In the genomic region with DNA sequence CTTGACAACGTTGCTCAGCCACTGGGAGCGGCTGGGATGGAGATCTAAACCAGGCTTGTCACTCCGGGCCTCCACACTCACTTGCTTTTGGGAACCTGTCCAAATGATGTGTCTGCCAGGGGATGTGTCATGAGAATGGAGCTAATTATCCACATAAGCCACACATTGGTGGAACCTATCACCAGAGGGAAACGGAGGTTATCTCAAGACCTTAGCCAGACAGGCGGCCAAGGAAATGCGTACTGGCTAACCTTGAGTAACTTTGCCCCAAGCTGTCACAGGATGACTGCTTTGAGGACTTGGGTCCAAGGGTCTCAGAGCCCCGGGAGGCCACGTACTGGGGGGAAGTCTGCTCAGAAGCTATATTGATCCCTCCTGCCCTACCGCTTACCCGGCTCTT, we compare ENCODE assay signal across 10 mouse cellular contexts. TPM values are rescaled to one million over a fixed set of nuclear protein-coding genes. Genes with fewer than 3 reads are reported as not detected.
DNase-seq lines count a peak whose midpoint lies in the region; ATAC-seq lines count a peak whose summit lies in the region.
"Had no signal": no experiment of that assay in that cellular context is flagged by ENCODE, and none has a peak within 500 bp of the region (broad histone marks: within the 10 kb centered on the region; RNA-seq: fewer than 3 reads in every experiment).

No protein-coding gene starts in this region.

- H3K27ac ChIP-seq in forebrain, embryonic 15.5 days (replicated peaks): no peak overlapping the region
- H3K27ac ChIP-seq in hindbrain, embryonic 10.5 days: no peak overlapping the region
- H3K27ac ChIP-seq in midbrain, embryonic 13.5 days: no peak overlapping the region

- peaks cover 31% of the 10 kb centered on the region for H3K4me1 ChIP-seq in forebrain, embryonic 15.5 days
- peaks cover 38% of the 10 kb centered on the region for H3K4me1 ChIP-seq in hindbrain, embryonic 10.5 days (replicated peaks)
- peaks cover 30% of the 10 kb centered on the region for H3K4me1 ChIP-seq in midbrain, embryonic 13.5 days (replicated peaks)

- H3K36me3 ChIP-seq in forebrain, embryonic 15.5 days: no peaks in the 10 kb centered on the region
- no peaks in the 10 kb centered on the region for H3K36me3 ChIP-seq in hindbrain, embryonic 10.5 days
- no peaks in the 10 kb centered on the region for H3K36me3 ChIP-seq in midbrain, embryonic 13.5 days

- H3K4me3 ChIP-seq in forebrain, embryonic 15.5 days: peak overlapping the region; percentile 48
- peak overlapping the region; percentile 64 for H3K4me3 ChIP-seq in hindbrain, embryonic 10.5 days
- peak overlapping the region; percentile 52 for H3K4me3 ChIP-seq in midbrain, embryonic 13.5 days (replicated peaks)

- no peak overlapping the region for H3K9ac ChIP-seq in forebrain, embryonic 15.5 days (replicated peaks)
- H3K9ac ChIP-seq in midbrain, embryonic 13.5 days (replicated peaks): peak overlapping the region; percentile 69; the same call in 1 of the 2 replicates

- H3K9me3 ChIP-seq in forebrain, embryonic 15.5 days: no peaks in the 10 kb centered on the region
- no peaks in the 10 kb centered on the region for H3K9me3 ChIP-seq in hindbrain, embryonic 10.5 days
- H3K9me3 ChIP-seq in midbrain, embryonic 13.5 days: no peaks in the 10 kb centered on the region

- peak overlapping the region; percentile 91 for H3K4me2 ChIP-seq in forebrain, embryonic 15.5 days (replicated peaks)
- peak overlapping the region; percentile 89 for H3K4me2 ChIP-seq in midbrain, embryonic 13.5 days (replicated peaks)

- peak; percentile 29 for DNase-seq in ovary, postnatal 14 days (ENCODE audit: low spot score)
- DNase-seq in ovary, postnatal 10 days (ENCODE audit: low spot score): no peak
- no peak for DNase-seq in hindbrain, embryonic 10.5 days (ENCODE audit: low spot score)
- peak; percentile 46 for DNase-seq in layer of hippocampus, postnatal 10 days (ENCODE audit: low spot score in 2 of 2)
- DNase-seq in B cell, adult 2 months: no peak
- no peak for DNase-seq in right cerebral cortex, postnatal 4 days

- H3K27me3 ChIP-seq in forebrain, embryonic 15.5 days: peaks cover 23% of the 10 kb centered on the region; the same call in 1 of the 2 replicates
- peaks cover 78% of the 10 kb centered on the region for H3K27me3 ChIP-seq in hindbrain, embryonic 10.5 days (ENCODE audit: insufficient read depth, poor library complexity, severe bottlenecking)
- peaks cover 86% of the 10 kb centered on the region for H3K27me3 ChIP-seq in midbrain, embryonic 13.5 days

- 21% methylated on average over 10 of the region's 10 CpGs for WGBS in forebrain, embryonic 15.5 days
- 37% methylated on average over 10 of the region's 10 CpGs for WGBS in hindbrain, embryonic 10.5 days
- 35% methylated on average over 10 of the region's 10 CpGs for WGBS in midbrain, embryonic 13.5 days

- no peak for ATAC-seq in forebrain, embryonic 15.5 days (replicated peaks)
- ATAC-seq in midbrain, embryonic 13.5 days: no peak

RNA-seq across cellular contexts. Expression of a gene that starts 2.3 kb away (rescaled TPM):
- polyA plus RNA-seq in forebrain, embryonic 15.5 days (2015; fragmentation: Nextera tagmentation; extraction: Ambion mirVana): 5.9 and 7.8 TPM in 2 replicates
- 3.2 and 3.6 TPM in 2 replicates for polyA plus RNA-seq in hindbrain, embryonic 10.5 days (2016; fragmentation: Nextera tagmentation; extraction: Ambion mirVana)
- total RNA-seq in layer of hippocampus, postnatal 10 days (2021): 10 to 100 TPM; 14.1 to 14.7 TPM
- polyA plus RNA-seq in midbrain, embryonic 13.5 days (2015; fragmentation: Nextera tagmentation; extraction: Ambion mirVana): 7.8 and 8.3 TPM in 2 replicates
- total RNA-seq: hematopoietic stem cell, adult 5-6 weeks; MEL had no signal

Comparison
In these comparisons a context has a peak if more than half of its experiments do, and no peak if none do; other contexts are left out.
1. DNase-seq: peak in ovary, postnatal 14 days (single experiment) and layer of hippocampus, postnatal 10 days (2 of 2); none in ovary, postnatal 10 days (single experiment), hindbrain, embryonic 10.5 days (single experiment), B cell, adult 2 months (0 of 2) and right cerebral cortex, postnatal 4 days (single experiment).
2. Peak in every context shown above with its lines, with median percentiles within 50 percentile points of each other: H3K4me3 ChIP-seq.